Mouse (Mus musculus) bone marrow macrophage, adult 2 months (primary cell): Measurements from ENCODE around the gene Areg.

Experiments used
- CTCF ChIP-seq: IDR thresholded peaks from 2 replicates; pipeline ENCODE4 v1.5.1; 2012; ENCODE audit warnings: low read depth, mild to moderate bottlenecking, low read length, moderate library complexity
- POLR2A ChIP-seq: IDR thresholded peaks from 2 replicates; pipeline ENCODE4 v1.6.1; 2012; ENCODE audit warnings: mild to moderate bottlenecking, low read depth, low read length, borderline replicate concordance

- TF ChIP-seq POLR2A = no peak
- no peak for TF ChIP-seq CTCF
These were observed 1.6 kb downstream of the Areg start for GRCm38 (mm10) chr5:91140896-91141448.
